Mouse (Mus musculus) testis, postnatal 14 days (tissue): ENCODE measurements around the gene Gba2.
A peak's percentile ranks its signal among the peaks of the same experiment; 100 is the strongest.

Source experiments
- DNase-seq: peaks from one replicate; pipeline ENCODE4 v3.0.0; 2021; ENCODE audit warnings: low spot score

Gene Gba2

GRCm38 (mm10) chr4:43578376-43579204, at the start of gene Gba2, which contains the start of gene Rgp1:
TSS of gene Gba2 (minus strand) at chr4:43578873.
TSS of gene Rgp1 (plus strand) at chr4:43578715.
- peak; percentile 86 for DNase-seq

- DNase-seq = no peak
These were observed 41.6 kb upstream of the Gba2 start for GRCm38 (mm10) chr4:43620146-43620778.

- DNase-seq = no peak
These were observed 34.5 kb upstream of the Gba2 start for GRCm38 (mm10) chr4:43613060-43613730.

DNA sequence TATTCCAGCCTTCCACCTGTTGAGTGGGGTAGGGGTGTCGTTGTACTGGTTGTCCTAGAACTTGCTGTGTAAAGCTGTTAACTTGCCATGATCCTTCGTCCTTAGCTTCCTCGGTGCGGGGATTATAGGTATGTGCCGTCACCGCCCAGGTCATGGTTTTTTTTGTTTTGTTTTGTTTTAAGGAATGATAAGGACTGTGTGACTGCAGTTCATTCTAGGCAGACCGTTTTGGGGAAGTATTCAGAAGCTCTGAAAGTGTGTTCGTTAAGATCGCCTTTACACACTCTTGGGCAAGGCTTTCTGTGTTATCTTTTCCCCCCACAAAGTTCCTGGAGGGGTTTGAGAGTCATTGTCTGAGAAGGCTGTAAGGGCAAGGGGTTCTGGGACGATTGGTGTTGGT, 33.9 kb upstream of the Gba2 start:
- no peak for DNase-seq

- DNase-seq = no peak
These were observed 26.3 kb upstream of the Gba2 start for GRCm38 (mm10) chr4:43604751-43605685.

DNA sequence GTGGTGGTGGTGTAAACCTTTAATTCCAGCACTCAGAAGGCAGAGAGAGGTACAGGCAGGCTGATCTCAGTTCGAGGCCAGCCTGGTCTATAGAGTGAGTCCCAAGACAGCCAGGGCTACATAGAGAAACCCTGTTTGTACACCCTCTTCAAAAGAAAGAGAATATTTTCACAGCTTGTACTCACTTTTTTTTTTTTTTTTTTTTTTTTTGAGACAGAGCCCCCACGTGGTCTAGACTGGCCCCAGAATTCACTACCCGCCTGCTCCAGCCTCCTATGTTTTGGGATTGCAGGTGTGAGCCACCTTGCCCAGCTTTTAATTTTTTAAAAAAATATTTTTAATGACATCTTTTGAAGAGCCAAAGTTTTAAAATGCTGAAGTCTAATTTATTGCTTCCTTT, 25.4 kb upstream of the Gba2 start:
- DNase-seq = no peak

DNA sequence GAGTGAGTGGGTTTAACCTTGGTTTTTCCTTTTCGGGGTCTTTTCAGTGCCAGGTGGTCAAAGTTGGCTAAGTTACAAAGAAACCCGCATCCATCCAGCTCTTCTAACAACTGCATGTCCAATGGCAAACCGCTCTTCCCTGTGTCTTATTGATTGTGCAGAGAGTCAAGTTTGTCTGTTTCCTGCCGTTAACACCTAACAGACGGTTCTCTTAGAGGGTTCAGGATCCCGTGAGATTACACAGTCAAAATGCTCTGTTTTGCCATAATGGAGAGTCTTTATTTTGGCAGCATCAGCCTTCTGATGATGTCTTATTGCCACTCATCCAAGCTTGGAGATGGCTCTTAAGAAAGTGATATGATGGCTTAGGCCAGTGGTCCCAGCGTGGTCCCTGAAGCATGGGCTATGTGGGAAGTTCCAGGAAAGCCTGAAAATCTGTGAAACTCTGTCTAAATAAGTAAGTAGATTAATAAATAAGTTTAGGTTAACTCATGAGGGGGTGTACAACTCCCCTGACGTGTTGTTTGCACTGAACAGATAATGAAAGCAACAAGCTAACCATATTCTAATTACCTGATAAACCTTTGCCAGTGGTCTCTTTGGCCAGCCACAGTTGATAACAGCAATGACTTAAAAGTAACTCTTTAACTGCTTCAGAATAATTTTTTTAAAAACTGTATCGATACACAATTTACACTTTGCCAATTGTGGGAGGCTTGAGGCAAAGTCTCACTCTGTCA, 21.7 kb upstream of the Gba2 start:
- DNase-seq = no peak

- DNase-seq = no peak
These were observed 20.1 kb upstream of the Gba2 start for GRCm38 (mm10) chr4:43598650-43599380.

DNA sequence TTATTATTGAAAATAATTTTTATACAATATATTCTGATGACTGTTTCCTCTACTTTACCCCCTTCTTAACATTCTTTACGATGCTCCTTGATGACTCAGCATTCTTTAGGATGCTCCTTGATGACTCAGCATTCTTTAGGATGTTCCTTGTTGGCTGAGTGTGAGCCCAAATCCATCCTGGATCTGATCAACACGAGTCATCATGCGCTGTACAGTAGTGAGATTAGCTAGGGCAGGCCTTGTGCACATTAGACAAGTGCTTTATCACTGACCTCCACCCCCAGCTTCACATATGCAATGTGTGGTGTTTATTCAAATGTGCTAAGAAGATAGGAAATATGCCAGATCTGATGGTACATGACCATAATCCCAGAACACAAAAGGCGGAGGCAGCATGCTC, 19.5 kb upstream of the Gba2 start:
- no peak for DNase-seq

- peak; percentile 56 for DNase-seq
These were observed 17.9 kb upstream of the Gba2 start for GRCm38 (mm10) chr4:43596597-43596996.

DNA sequence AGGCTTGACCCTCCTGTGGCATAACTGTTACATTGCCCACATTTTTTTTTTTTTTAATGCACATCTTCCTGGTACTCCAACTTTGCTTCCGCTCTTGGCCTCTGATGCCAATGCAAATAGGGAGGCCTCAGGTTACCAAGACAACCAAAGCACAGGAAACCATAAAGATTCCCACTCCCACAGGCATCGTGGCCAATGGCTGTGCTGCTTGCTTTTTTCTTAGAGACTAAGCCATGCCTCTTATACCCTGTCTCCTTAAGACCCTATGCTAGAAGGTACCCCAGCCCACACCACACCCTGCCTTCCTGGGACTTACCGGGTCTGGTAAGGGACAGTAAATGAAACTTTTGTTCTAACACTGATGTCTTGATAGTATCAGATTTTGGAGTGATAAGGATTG, 14.8 kb upstream of the Gba2 start:
- no peak for DNase-seq

DNA sequence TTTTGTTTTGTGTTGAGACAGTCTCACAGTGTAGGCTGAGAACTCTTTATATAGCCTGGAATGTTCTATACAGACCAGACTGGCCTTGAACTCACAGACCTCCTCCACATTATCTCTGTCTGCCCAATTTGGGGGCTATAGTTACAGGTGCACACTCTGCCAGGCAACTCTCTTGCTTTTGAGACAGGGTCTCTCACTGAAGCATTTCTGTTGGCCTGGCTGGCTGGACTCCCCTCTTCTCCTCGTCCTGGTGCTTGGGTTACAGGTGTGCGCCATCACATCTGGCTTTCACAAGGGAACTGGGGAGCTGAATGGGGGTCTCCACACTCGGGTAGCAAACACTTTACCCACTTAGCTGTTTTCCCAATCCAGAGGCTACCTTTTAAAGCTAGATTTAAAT, 13.3 kb upstream of the Gba2 start:
- no peak for DNase-seq

DNA sequence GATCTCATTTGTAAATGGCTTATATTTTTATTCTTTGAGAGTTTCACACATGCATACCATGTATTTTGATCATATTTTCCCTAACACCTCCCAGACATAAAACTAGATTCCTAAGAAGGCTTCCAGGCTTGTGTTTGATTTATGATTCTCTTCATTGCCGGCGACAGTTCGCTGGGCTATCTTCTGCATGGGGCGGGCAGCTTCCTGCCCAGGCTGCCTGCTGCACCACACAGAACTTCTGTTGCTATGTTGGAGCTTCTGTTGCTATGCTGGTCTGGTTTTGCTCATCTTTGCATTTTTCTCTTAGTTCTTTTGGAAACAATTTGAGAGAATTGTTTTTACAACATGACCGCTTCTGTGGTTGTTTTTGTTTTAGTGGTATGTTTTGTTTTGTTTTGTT, 12.9 kb upstream of the Gba2 start:
- no peak for DNase-seq

DNA sequence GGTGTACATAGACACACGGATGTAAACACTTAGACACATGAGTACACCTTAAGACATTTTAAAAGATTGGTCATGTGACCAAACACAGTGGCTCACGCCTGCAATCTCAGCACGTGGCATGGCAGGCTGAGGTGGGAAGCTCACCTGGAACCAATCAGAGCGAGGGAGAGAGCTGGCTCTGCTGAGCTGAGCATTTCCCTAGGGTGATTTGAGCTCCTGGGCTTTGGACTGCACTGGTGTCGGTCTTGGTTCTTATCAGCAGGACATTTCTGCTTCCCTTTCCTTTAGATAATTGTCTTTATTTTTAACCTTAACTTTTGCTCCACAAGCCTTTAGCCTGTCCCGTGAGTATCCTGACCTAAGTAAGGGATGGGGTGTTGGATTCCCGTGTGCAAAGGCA, 9.0 kb upstream of the Gba2 start:
- no peak for DNase-seq

DNA sequence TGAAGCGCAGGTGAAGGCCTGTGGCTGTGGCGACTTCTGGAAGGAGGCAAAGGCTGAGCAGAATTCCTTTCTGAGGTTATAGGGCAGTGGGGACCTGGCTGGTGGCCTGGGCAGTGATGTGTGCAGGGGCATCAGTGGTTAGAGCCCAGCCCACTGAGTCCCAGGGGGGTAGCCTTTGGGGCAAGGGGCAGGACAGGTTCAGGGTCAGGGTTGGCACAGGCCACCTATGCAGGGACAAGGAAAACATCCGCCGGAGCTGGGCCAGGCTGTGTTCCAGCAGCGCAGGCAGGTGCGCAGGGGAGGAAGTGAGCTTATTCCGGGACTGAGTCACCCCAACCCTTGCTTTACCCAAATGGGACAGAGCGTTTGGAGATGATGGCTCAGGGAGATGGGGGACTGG, 7.7 kb upstream of the Gba2 start:
- DNase-seq = no peak

GRCm38 (mm10) chr4:43585682-43586081, 7.0 kb upstream of the Gba2 start:
- no peak for DNase-seq

GRCm38 (mm10) chr4:43584444-43585416, 6.1 kb upstream of the Gba2 start, which contains the start of gene Msmp:
TSS of gene Msmp (minus strand) at chr4:43584494.
- no peak for DNase-seq

GRCm38 (mm10) chr4:43583421-43583820, 4.7 kb upstream of the Gba2 start:
- no peak for DNase-seq

DNA sequence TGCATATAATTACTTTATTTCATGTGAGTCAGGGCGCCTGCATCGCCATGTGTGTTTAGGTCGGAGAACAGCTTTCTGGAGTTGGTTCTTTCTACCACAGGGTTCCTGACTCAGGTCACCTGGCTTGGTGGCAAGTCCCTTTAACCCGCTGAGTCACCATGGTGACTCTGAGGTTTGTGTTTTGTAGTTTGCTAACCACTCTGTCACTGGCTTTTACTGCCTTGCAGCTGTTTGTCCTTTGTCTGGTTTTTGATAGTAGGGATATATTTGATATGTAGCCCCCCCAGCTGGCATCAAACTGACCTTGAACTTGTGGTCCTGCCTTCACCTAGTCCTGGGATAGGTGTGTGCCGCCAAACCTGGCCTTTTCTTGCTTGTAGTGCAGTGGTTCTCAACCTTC, 3.6 kb upstream of the Gba2 start:
- no peak for DNase-seq
